Mouse (Mus musculus) liver, embryonic 15.5 days (tissue): ENCODE results near the gene P2ry2. TPM values are rescaled to one million over a fixed set of nuclear protein-coding genes. Genes with fewer than 3 reads are reported as not detected.

ENCODE experiments used
- ATAC-seq: fragments of 200-750 bp; cut with Nextera tagmentation; 2 replicates; pipeline ENCODE4 v1.8.0; 2017; ENCODE audit warnings: moderate number of reproducible peaks, mild to moderate bottlenecking, moderate library complexity; ENCODE audit not compliant: insufficient read depth
- H3K27ac ChIP-seq: fragments of 300-500 bp; sonication (generic); replicated peaks from 2 replicates; pipeline ENCODE4 v1.5.1; 2015; ENCODE audit warnings: mild to moderate bottlenecking, inconsistent platforms
- H3K27me3 ChIP-seq: fragments of 300-500 bp; sonication (generic); 2 replicates; pipeline ENCODE4 v1.6.1; 2015; ENCODE audit warnings: mild to moderate bottlenecking, inconsistent platforms
- H3K36me3 ChIP-seq: fragments of 300-500 bp; sonication (generic); replicated peaks from 2 replicates; pipeline ENCODE4 v1.6.1; 2015; ENCODE audit warnings: moderate library complexity, mild to moderate bottlenecking, inconsistent platforms
- H3K4me1 ChIP-seq: fragments of 300-500 bp; sonication (generic); replicated peaks from 2 replicates; pipeline ENCODE4 v1.6.1; 2015; ENCODE audit warnings: inconsistent platforms
- H3K4me2 ChIP-seq: fragments of 300-500 bp; sonication (generic); 2 replicates; pipeline ENCODE4 v1.6.1; 2015; ENCODE audit warnings: moderate library complexity, mild to moderate bottlenecking, inconsistent platforms
- H3K4me3 ChIP-seq: fragments of 300-500 bp; sonication (generic); replicated peaks from 2 replicates; pipeline ENCODE4 v1.5.1; 2015; ENCODE audit warnings: mild to moderate bottlenecking, inconsistent platforms
- H3K9ac ChIP-seq: fragments of 300-500 bp; sonication (generic); 2 replicates; pipeline ENCODE4 v1.6.1; 2015; ENCODE audit warnings: moderate library complexity, mild to moderate bottlenecking, inconsistent platforms
- H3K9me3 ChIP-seq: fragments of 300-500 bp; sonication (generic); replicated peaks from 2 replicates; pipeline ENCODE4 v1.6.1; 2016; ENCODE audit warnings: inconsistent platforms
- WGBS: fragments of 180-500 bp; shearing (Covaris S2); methylation state at CpG from one replicate; pipeline ENCODE4 v1.1.7; 2015; ENCODE audit warnings: mixed read lengths; ENCODE audit not compliant: insufficient replicate concordance; 5-methylcytosine and 5-hydroxymethylcytosine counted together
- polyA plus RNA-seq: library from polyadenylated mRNA; unstranded; fragments of >200 nt; fragmentation: Nextera tagmentation; extraction: Ambion mirVana; gene quantifications from 2 replicates; pipeline ENCODE4 v1.2.1, GENCODE M21; 2015

Gene P2ry2
- polyA plus RNA-seq, 1 experiment from 2014 or later = 1.5 TPM

GRCm38 (mm10) chr7:100999623-101000022, 13.0 kb downstream of the P2ry2 start:
- Histone ChIP-seq H3K4me3 (no peak overlapping the region), H3K36me3 (no peaks in the 10 kb centered on the region), H3K4me2 (no peak overlapping the region), H3K9ac (no peak overlapping the region), H3K9me3 (no peaks in the 10 kb centered on the region), H3K4me1 (peaks cover 16% of the 10 kb centered on the region), H3K27ac (no peak overlapping the region), H3K27me3 (no peaks in the 10 kb centered on the region)
- ATAC-seq = no peak
- 67% methylated on average over 5 of the region's 5 CpGs for WGBS

- no peak overlapping the region for H3K27ac ChIP-seq
- 83% methylated on average over 24 of the region's 24 CpGs for WGBS
- H3K4me1 ChIP-seq = peaks cover 11% of the 10 kb centered on the region
- ATAC-seq = no peak
- no peak overlapping the region for H3K4me3 ChIP-seq
- H3K9ac ChIP-seq = no peak overlapping the region
- no peak overlapping the region for H3K4me2 ChIP-seq
- no peaks in the 10 kb centered on the region for H3K27me3 ChIP-seq
- no peaks in the 10 kb centered on the region for H3K36me3 ChIP-seq
- no peaks in the 10 kb centered on the region for H3K9me3 ChIP-seq
Measured at GRCm38 (mm10) chr7:100998578-100998960, 14.1 kb downstream of the P2ry2 start.

GRCm38 (mm10) chr7:100997951-100998577, 14.6 kb downstream of the P2ry2 start:
- Histone ChIP-seq H3K27me3 (no peaks in the 10 kb centered on the region), H3K36me3 (no peaks in the 10 kb centered on the region), H3K4me2 (no peak overlapping the region), H3K4me1 (peaks cover 6% of the 10 kb centered on the region; the same call in 1 of the 2 replicates), H3K27ac (no peak overlapping the region), H3K4me3 (no peak overlapping the region), H3K9ac (no peak overlapping the region), H3K9me3 (no peaks in the 10 kb centered on the region)
- ATAC-seq = no peak
- WGBS = 82% methylated on average over 31 of the region's 31 CpGs

GRCm38 (mm10) chr7:100997215-100997614, 15.5 kb downstream of the P2ry2 start:
- H3K4me2 ChIP-seq = no peak overlapping the region
- no peaks in the 10 kb centered on the region for H3K36me3 ChIP-seq
- H3K27ac ChIP-seq = no peak overlapping the region
- no peaks in the 10 kb centered on the region for H3K9me3 ChIP-seq
- 57% methylated on average over 1 of the region's 1 CpGs for WGBS
- H3K9ac ChIP-seq = no peak overlapping the region
- no peak for ATAC-seq
- no peaks in the 10 kb centered on the region for H3K27me3 ChIP-seq
- H3K4me3 ChIP-seq = no peak overlapping the region
- H3K4me1 ChIP-seq = peaks cover 5% of the 10 kb centered on the region; the same call in 1 of the 2 replicates

GRCm38 (mm10) chr7:100995951-100996350, 16.7 kb downstream of the P2ry2 start:
- Histone ChIP-seq H3K9ac (no peak overlapping the region), H3K27me3 (no peaks in the 10 kb centered on the region), H3K36me3 (no peaks in the 10 kb centered on the region), H3K9me3 (no peaks in the 10 kb centered on the region), H3K4me3 (no peak overlapping the region), H3K27ac (no peak overlapping the region), H3K4me1 (peaks cover 11% of the 10 kb centered on the region), H3K4me2 (no peak overlapping the region)
- 30% methylated on average over 3 of the region's 3 CpGs for WGBS
- ATAC-seq = no peak

- ATAC-seq = no peak
Measured at GRCm38 (mm10) chr7:100995260-100995864, 17.3 kb downstream of the P2ry2 start.

GRCm38 (mm10) chr7:100993166-100993565, 19.5 kb downstream of the P2ry2 start:
- 66% methylated on average over 4 of the region's 4 CpGs for WGBS
- Histone ChIP-seq H3K36me3 (no peaks in the 10 kb centered on the region), H3K4me2 (no peak overlapping the region), H3K27me3 (no peaks in the 10 kb centered on the region), H3K9ac (no peak overlapping the region), H3K4me1 (peaks cover 16% of the 10 kb centered on the region), H3K4me3 (no peak overlapping the region), H3K9me3 (no peaks in the 10 kb centered on the region), H3K27ac (no peak overlapping the region)
- ATAC-seq = no peak

More at GRCm38 (mm10) chr7:100995260-100995864, 17.3 kb downstream of the P2ry2 start:
- H3K27ac ChIP-seq = no peak overlapping the region
- 58% methylated on average over 7 of the region's 7 CpGs for WGBS
- no peaks in the 10 kb centered on the region for H3K36me3 ChIP-seq
- no peak overlapping the region for H3K4me3 ChIP-seq
- H3K4me1 ChIP-seq = peaks cover 16% of the 10 kb centered on the region
- no peaks in the 10 kb centered on the region for H3K27me3 ChIP-seq
- H3K9ac ChIP-seq = no peak overlapping the region
- no peak overlapping the region for H3K4me2 ChIP-seq
- no peaks in the 10 kb centered on the region for H3K9me3 ChIP-seq

- Histone ChIP-seq H3K4me1 (peaks cover 12% of the 10 kb centered on the region), H3K9me3 (no peaks in the 10 kb centered on the region), H3K27me3 (no peaks in the 10 kb centered on the region), H3K4me3 (no peak overlapping the region), H3K9ac (no peak overlapping the region), H3K27ac (no peak overlapping the region), H3K36me3 (no peaks in the 10 kb centered on the region), H3K4me2 (no peak overlapping the region)
- WGBS = 58% methylated on average over 3 of the region's 3 CpGs
- ATAC-seq = no peak
Measured at GRCm38 (mm10) chr7:100991972-100992371, 20.7 kb downstream of the P2ry2 start.

GRCm38 (mm10) chr7:100990636-100991311, 21.9 kb downstream of the P2ry2 start:
- WGBS = 42% methylated on average over 9 of the region's 9 CpGs
- Histone ChIP-seq H3K4me2 (no peak overlapping the region), H3K27ac (0 out of 2 replicates have a peak overlapping the region, but pooled peaks have one; percentile 19), H3K4me3 (no peak overlapping the region), H3K9ac (no peak overlapping the region), H3K36me3 (no peaks in the 10 kb centered on the region), H3K4me1 (peaks cover 10% of the 10 kb centered on the region), H3K27me3 (no peaks in the 10 kb centered on the region), H3K9me3 (no peaks in the 10 kb centered on the region)
- ATAC-seq = peak; percentile 29; the same call in 1 of the 2 replicates

GRCm38 (mm10) chr7:100988092-100988491, 24.6 kb downstream of the P2ry2 start:
- 14% methylated on average over 9 of the region's 9 CpGs for WGBS
- ATAC-seq = no peak
- H3K9me3 ChIP-seq = no peaks in the 10 kb centered on the region

More at GRCm38 (mm10) chr7:100988092-100988491, 24.6 kb downstream of the P2ry2 start:
- no peaks in the 10 kb centered on the region for H3K27me3 ChIP-seq
- H3K4me2 ChIP-seq = no peak overlapping the region
- peaks cover 23% of the 10 kb centered on the region for H3K4me1 ChIP-seq
- H3K4me3 ChIP-seq = no peak overlapping the region
- H3K27ac ChIP-seq = no peak overlapping the region
- no peak overlapping the region for H3K9ac ChIP-seq
- H3K36me3 ChIP-seq = no peaks in the 10 kb centered on the region
